Mouse (Mus musculus): ENCODE data around the gene Tnik. TPM values are rescaled to one million over a fixed set of nuclear protein-coding genes. Genes with fewer than 3 reads are reported as not detected.

Tnik gene
- total and polyA plus RNA-seq, 2 experiments from 2014 or later, result 9.2 to 27.5 TPM

DNA sequence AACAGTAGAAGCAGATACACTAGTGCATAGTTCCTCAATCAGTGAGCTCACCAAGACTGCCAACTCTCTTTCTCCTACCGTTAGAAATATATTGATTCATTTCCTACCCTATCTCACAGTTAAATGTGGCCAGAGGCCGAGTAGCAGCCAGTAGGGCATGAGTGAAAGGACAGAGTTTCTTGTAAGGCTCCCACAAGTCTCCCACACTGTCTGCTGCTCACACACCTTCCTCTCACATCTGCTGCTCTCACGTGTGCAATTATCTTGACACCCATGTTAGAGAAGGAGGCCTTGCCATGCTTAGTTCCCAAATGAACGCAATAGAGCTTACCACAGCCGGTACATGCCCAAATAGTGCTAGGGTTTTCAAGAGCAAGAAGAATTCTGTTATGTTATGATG, 169.3 kb downstream of the Tnik start:
- no peak overlapping the region for H3K4me3 ChIP-seq (ENCODE audit: low read depth, low read length)
- no peaks in the 10 kb centered on the region for H3K36me3 ChIP-seq (replicated peaks; ENCODE audit: control insufficient read depth, insufficient read depth, low read length)
- no peak overlapping the region for H3K9ac ChIP-seq (replicated peaks; ENCODE audit: low read depth, low read length)
- peaks cover 25% of the 10 kb centered on the region; the same call in 1 of the 2 replicates for H3K4me1 ChIP-seq (ENCODE audit: control insufficient read depth, insufficient read depth)
- no peaks in the 10 kb centered on the region for H3K9me3 ChIP-seq (replicated peaks; ENCODE audit: control insufficient read depth, low read length)
- ATAC-seq (ENCODE audit: insufficient read depth, low read depth) (no peak), DNase-seq (ENCODE audit: low spot score) (no peak)
- H3K4me2 ChIP-seq (ENCODE audit: low read depth, low read length), result no peak overlapping the region
- no peak for TF ChIP-seq CTCF (IDR thresholded peaks at IDR 0.05; ENCODE audit: low read depth)
- TF ChIP-seq EP300 (IDR thresholded peaks at IDR 0.05; ENCODE audit: low read depth), result no peak
- no peak overlapping the region; the same call in 1 of the 2 replicates for H3K27ac ChIP-seq (ENCODE audit: low read depth)
- whole genome bisulfite sequencing, result 80% methylated on average over 5 of the region's 5 CpGs
- H3K27me3 ChIP-seq (ENCODE audit: control insufficient read depth, insufficient read depth, low read length), result no peaks in the 10 kb centered on the region

DNA sequence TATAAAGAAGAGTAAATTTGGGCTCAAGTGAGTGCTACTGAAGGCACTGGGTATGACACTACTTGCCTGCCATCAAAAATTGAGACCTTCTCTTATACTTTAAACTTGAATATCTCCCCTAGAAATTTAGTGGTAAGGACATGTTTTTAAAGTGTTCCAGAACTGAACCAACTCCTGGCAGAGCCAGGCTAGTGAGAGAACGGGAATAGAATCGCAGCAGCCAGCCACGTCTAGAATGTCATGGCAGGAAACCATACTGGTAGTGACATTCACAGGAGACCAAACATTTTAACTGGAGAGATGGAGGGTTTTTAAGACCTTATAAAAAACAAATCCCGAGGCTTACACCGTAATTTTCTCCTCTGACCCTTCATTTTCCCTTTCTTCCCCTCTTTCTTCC, 172.5 kb downstream of the Tnik start:
- no peak overlapping the region for H3K9ac ChIP-seq (replicated peaks; ENCODE audit: low read depth, low read length)
- no peak for DNase-seq (ENCODE audit: low spot score)
- no peak for ATAC-seq (ENCODE audit: insufficient read depth, low read depth)
- WGBS, result 77% methylated on average over 5 of the region's 5 CpGs
- peaks cover 31% of the 10 kb centered on the region for H3K4me1 ChIP-seq (ENCODE audit: control insufficient read depth, insufficient read depth)
- H3K27ac ChIP-seq (ENCODE audit: low read depth), result no peak overlapping the region
- H3K36me3 ChIP-seq (replicated peaks; ENCODE audit: control insufficient read depth, insufficient read depth, low read length), result no peaks in the 10 kb centered on the region
- H3K27me3 ChIP-seq (ENCODE audit: control insufficient read depth, insufficient read depth, low read length), result no peaks in the 10 kb centered on the region
- no peak overlapping the region for H3K4me2 ChIP-seq (ENCODE audit: low read depth, low read length)
- no peak for TF ChIP-seq CTCF (IDR thresholded peaks at IDR 0.05; ENCODE audit: low read depth)
- no peak for TF ChIP-seq EP300 (IDR thresholded peaks at IDR 0.05; ENCODE audit: low read depth)
- H3K4me3 ChIP-seq (ENCODE audit: low read depth, low read length), result no peak overlapping the region
- no peaks in the 10 kb centered on the region for H3K9me3 ChIP-seq (replicated peaks; ENCODE audit: control insufficient read depth, low read length)

DNA sequence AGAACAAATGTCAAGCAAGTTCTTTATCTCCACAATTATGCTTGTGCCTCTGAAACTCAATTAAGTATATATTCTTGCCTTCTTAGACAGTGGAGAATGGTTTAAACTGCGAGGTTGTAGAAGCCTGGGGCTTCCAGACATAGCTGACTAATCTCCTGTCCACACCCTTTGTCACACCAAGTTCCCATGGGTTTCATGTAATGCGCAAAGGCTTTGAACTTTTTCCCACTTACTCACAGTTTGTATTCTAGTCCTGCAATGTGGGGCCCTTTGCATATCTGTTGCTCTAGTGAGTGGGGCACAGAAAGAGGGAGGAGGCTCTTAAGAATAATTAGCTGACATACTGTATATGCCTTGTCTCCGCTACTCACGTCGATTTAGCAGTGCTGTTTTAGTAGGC, 174.4 kb downstream of the Tnik start:
- TF ChIP-seq CTCF (IDR thresholded peaks at IDR 0.05; ENCODE audit: low read depth) (no peak), EP300 (IDR thresholded peaks at IDR 0.05; ENCODE audit: low read depth) (no peak)
- Histone ChIP-seq H3K4me2 (ENCODE audit: low read depth, low read length) (no peak overlapping the region), H3K27me3 (ENCODE audit: control insufficient read depth, insufficient read depth, low read length) (no peaks in the 10 kb centered on the region), H3K4me3 (ENCODE audit: low read depth, low read length) (no peak overlapping the region), H3K9me3 (replicated peaks; ENCODE audit: control insufficient read depth, low read length) (no peaks in the 10 kb centered on the region), H3K36me3 (replicated peaks; ENCODE audit: control insufficient read depth, insufficient read depth, low read length) (no peaks in the 10 kb centered on the region), H3K4me1 (ENCODE audit: control insufficient read depth, insufficient read depth) (peaks cover 25% of the 10 kb centered on the region), H3K27ac (ENCODE audit: low read depth) (no peak overlapping the region), H3K9ac (replicated peaks; ENCODE audit: low read depth, low read length) (no peak overlapping the region)
- peak; percentile 72 for ATAC-seq (ENCODE audit: insufficient read depth, low read depth)
- DNase-seq (ENCODE audit: low spot score), result peak; percentile 68
- 35% methylated on average over 5 of the region's 5 CpGs for WGBS

- no peaks in the 10 kb centered on the region for H3K27me3 ChIP-seq (ENCODE audit: control insufficient read depth, insufficient read depth, low read length)
- H3K4me1 ChIP-seq (ENCODE audit: control insufficient read depth, insufficient read depth), result peaks cover 25% of the 10 kb centered on the region
- no peak overlapping the region for H3K9ac ChIP-seq (replicated peaks; ENCODE audit: low read depth, low read length)
- H3K27ac ChIP-seq (ENCODE audit: low read depth), result no peak overlapping the region
- H3K36me3 ChIP-seq (replicated peaks; ENCODE audit: control insufficient read depth, insufficient read depth, low read length), result no peaks in the 10 kb centered on the region
- H3K9me3 ChIP-seq (replicated peaks; ENCODE audit: control insufficient read depth, low read length), result no peaks in the 10 kb centered on the region
- TF ChIP-seq CTCF (IDR thresholded peaks at IDR 0.05; ENCODE audit: low read depth) (no peak), EP300 (IDR thresholded peaks at IDR 0.05; ENCODE audit: low read depth) (no peak)
- no peak for ATAC-seq (ENCODE audit: insufficient read depth, low read depth)
- DNase-seq (ENCODE audit: low spot score), result no peak
- H3K4me2 ChIP-seq (ENCODE audit: low read depth, low read length), result no peak overlapping the region
- H3K4me3 ChIP-seq (ENCODE audit: low read depth, low read length), result no peak overlapping the region
- WGBS, result 35% methylated on average over 4 of the region's 4 CpGs
Measured at GRCm38 (mm10) chr3:28441545-28441944, 178.5 kb downstream of the Tnik start.

DNA sequence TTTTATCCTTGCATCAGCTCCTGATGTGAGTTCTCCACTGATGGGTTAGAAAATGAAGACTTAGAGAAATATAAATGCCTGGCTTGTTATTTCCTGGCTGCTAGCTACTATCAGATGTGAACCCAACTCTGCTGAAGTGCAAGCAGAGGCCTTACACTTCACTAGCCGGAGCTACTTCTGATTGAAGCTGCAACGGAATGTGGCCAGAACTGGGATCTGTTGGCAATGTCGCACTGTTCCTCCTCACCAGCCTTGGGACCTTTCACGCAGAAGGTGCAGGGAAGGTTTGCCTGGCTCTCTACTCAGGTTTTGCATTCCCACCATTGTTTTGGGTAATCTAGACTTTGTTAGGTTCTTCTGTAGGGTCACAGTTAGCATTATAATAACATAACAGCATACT, 179.1 kb downstream of the Tnik start:
- peaks cover 21% of the 10 kb centered on the region for H3K4me1 ChIP-seq (ENCODE audit: control insufficient read depth, insufficient read depth)
- 51% methylated on average over 4 of the region's 4 CpGs for WGBS
- 0 out of 2 replicates have a peak, but pooled peaks cover 5% of the 10 kb centered on the region for H3K9me3 ChIP-seq (replicated peaks; ENCODE audit: control insufficient read depth, low read length)
- ATAC-seq (ENCODE audit: insufficient read depth, low read depth) (no peak), DNase-seq (ENCODE audit: low spot score) (no peak)
- no peak overlapping the region for H3K27ac ChIP-seq (ENCODE audit: low read depth)
- H3K27me3 ChIP-seq (ENCODE audit: control insufficient read depth, insufficient read depth, low read length), result no peaks in the 10 kb centered on the region
- H3K36me3 ChIP-seq (replicated peaks; ENCODE audit: control insufficient read depth, insufficient read depth, low read length), result no peaks in the 10 kb centered on the region
- no peak overlapping the region for H3K4me2 ChIP-seq (ENCODE audit: low read depth, low read length)
- no peak overlapping the region for H3K9ac ChIP-seq (replicated peaks; ENCODE audit: low read depth, low read length)
- TF ChIP-seq CTCF (IDR thresholded peaks at IDR 0.05; ENCODE audit: low read depth) (no peak), EP300 (IDR thresholded peaks at IDR 0.05; ENCODE audit: low read depth) (no peak)
- H3K4me3 ChIP-seq (ENCODE audit: low read depth, low read length), result no peak overlapping the region

DNA sequence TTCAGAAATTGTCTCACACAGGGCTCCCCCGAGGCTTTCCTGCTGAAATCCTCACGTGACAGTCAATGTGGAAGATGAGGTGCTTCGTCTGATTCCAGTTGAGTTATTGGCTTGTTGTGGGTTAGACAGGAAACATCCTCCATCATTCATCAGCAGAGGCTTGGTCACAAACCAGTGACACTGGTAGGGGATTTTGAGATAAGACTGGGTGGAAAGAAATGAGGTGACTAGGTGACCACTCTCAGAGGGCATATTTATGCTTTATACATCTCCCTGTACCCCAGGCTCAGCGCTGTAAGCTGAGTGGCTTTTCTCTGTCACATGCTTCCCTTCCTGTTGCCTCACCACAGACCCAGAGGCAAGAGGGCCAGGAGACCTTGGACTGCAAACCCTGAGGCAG, 184.9 kb downstream of the Tnik start:
- Histone ChIP-seq H3K27ac (ENCODE audit: low read depth) (no peak overlapping the region), H3K4me2 (ENCODE audit: low read depth, low read length) (no peak overlapping the region), H3K9me3 (replicated peaks; ENCODE audit: control insufficient read depth, low read length) (0 out of 2 replicates have a peak, but pooled peaks cover 6% of the 10 kb centered on the region), H3K27me3 (ENCODE audit: control insufficient read depth, insufficient read depth, low read length) (no peaks in the 10 kb centered on the region), H3K9ac (replicated peaks; ENCODE audit: low read depth, low read length) (no peak overlapping the region), H3K36me3 (replicated peaks; ENCODE audit: control insufficient read depth, insufficient read depth, low read length) (no peaks in the 10 kb centered on the region), H3K4me1 (ENCODE audit: control insufficient read depth, insufficient read depth) (no peaks in the 10 kb centered on the region), H3K4me3 (ENCODE audit: low read depth, low read length) (no peak overlapping the region)
- ATAC-seq (ENCODE audit: insufficient read depth, low read depth) (no peak), DNase-seq (ENCODE audit: low spot score) (no peak)
- TF ChIP-seq EP300 (IDR thresholded peaks at IDR 0.05; ENCODE audit: low read depth), result no peak
- TF ChIP-seq CTCF (IDR thresholded peaks at IDR 0.05; ENCODE audit: low read depth), result no peak
- 80% methylated on average over 4 of the region's 4 CpGs for WGBS

Measured in heart, postnatal 0 days (tissue).